Mouse (Mus musculus): ENCODE measurements at regions not wholly inside any gene's neighbourhood (a gene's known extent, or its start where the extent isn't known, plus 50 kb on each side); places are given as distances from the start of the nearest gene placed in this dataset.

GRCm38 (mm10) chr15:5676704-5677103 is 432.7 kb upstream of the Ptger4 start:
- H3K4me1 ChIP-seq (ENCODE audit: control insufficient read depth, insufficient read depth, low read length) = no peaks in the 10 kb centered on the region
- H3K27ac ChIP-seq (ENCODE audit: control insufficient read depth, insufficient read depth, low read depth, low read length, poor library complexity) = no peak overlapping the region
- no peak overlapping the region for H3K4me3 ChIP-seq (replicated peaks; ENCODE audit: control insufficient read depth, low read depth, low read length)
- no peak for TF ChIP-seq CTCF (IDR thresholded peaks at IDR 0.05; ENCODE audit: control insufficient read depth, insufficient read depth, low read length)
- no peak for TF ChIP-seq POLR2A (IDR thresholded peaks at IDR 0.05; ENCODE audit: borderline replicate concordance, control insufficient read depth, low read depth, low read length)
- WGBS = 76% methylated on average over 3 of the region's 3 CpGs

DNA sequence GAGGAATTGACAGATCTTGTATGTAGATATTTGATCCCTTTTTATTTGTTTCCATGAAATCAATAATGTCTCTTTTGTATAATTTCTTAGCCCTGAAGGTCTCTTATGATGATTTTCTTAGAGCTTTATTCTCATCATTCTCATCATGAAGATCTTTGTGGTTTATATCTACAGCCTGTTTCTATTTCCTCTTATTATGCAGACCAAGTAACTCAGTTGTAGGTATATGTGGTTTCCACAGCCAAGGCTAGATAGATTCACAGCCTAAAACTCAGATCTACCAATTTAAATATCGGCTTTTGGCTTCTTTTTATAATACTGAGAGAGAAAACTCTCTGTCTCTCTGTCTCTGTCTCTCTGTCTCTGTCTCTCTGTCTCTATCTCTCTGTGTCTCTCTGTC is 449.8 kb upstream of the Ptger4 start:
- no peak for TF ChIP-seq POLR2A (IDR thresholded peaks at IDR 0.05; ENCODE audit: borderline replicate concordance, control insufficient read depth, low read depth, low read length)
- TF ChIP-seq CTCF (IDR thresholded peaks at IDR 0.05; ENCODE audit: control insufficient read depth, insufficient read depth, low read length) = no peak
- WGBS = 70% methylated on average over 1 of the region's 1 CpGs
- Histone ChIP-seq H3K27ac (ENCODE audit: control insufficient read depth, insufficient read depth, low read depth, low read length, poor library complexity) (no peak overlapping the region), H3K4me1 (ENCODE audit: control insufficient read depth, insufficient read depth, low read length) (no peaks in the 10 kb centered on the region), H3K4me3 (replicated peaks; ENCODE audit: control insufficient read depth, low read depth, low read length) (no peak overlapping the region)

GRCm38 (mm10) chr15:5695015-5695414 is 451.0 kb upstream of the Ptger4 start:
- H3K27ac ChIP-seq (ENCODE audit: control insufficient read depth, insufficient read depth, low read depth, low read length, poor library complexity) = no peak overlapping the region
- no peak overlapping the region for H3K4me3 ChIP-seq (replicated peaks; ENCODE audit: control insufficient read depth, low read depth, low read length)
- whole genome bisulfite sequencing = 71% methylated on average over 3 of the region's 3 CpGs

DNA sequence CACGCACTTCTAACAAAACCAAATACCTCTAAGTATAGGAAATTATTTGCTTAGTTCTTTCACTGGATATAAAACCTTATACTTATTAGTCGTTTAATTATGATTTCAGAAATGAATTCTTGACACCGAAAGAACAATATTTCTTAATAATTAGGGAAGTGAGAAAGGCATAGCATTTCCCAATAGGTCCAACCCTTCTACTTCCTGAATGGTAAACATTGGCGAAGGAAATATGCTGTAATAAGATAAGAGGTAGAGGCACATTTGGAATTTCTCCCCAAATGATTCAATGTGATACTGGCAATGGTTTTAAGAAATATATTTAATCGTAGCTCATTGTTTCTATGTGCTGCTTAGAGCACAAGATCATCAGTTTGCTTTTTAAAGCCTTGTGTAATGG is 464.5 kb upstream of the Ptger4 start:
- 26% methylated on average over 5 of the region's 5 CpGs for WGBS
- H3K4me3 ChIP-seq (replicated peaks; ENCODE audit: control insufficient read depth, low read depth, low read length) = no peak overlapping the region
- no peak overlapping the region for H3K27ac ChIP-seq (ENCODE audit: control insufficient read depth, insufficient read depth, low read depth, low read length, poor library complexity)
- no peak for TF ChIP-seq CTCF (IDR thresholded peaks at IDR 0.05; ENCODE audit: control insufficient read depth, insufficient read depth, low read length)
- TF ChIP-seq POLR2A (IDR thresholded peaks at IDR 0.05; ENCODE audit: borderline replicate concordance, control insufficient read depth, low read depth, low read length) = no peak
- no peaks in the 10 kb centered on the region for H3K4me1 ChIP-seq (ENCODE audit: control insufficient read depth, insufficient read depth, low read length)

More at GRCm38 (mm10) chr15:5695015-5695414, 451.0 kb upstream of the Ptger4 start:
- no peaks in the 10 kb centered on the region for H3K4me1 ChIP-seq (ENCODE audit: control insufficient read depth, insufficient read depth, low read length)
- TF ChIP-seq POLR2A (IDR thresholded peaks at IDR 0.05; ENCODE audit: borderline replicate concordance, control insufficient read depth, low read depth, low read length) (no peak), CTCF (IDR thresholded peaks at IDR 0.05; ENCODE audit: control insufficient read depth, insufficient read depth, low read length) (no peak)

GRCm38 (mm10) chr15:5740658-5741057 is 496.7 kb upstream of the Ptger4 start:
- 8% methylated on average over 1 of the region's 1 CpGs for WGBS
- Histone ChIP-seq H3K4me3 (replicated peaks; ENCODE audit: control insufficient read depth, low read depth, low read length) (no peak overlapping the region), H3K4me1 (ENCODE audit: control insufficient read depth, insufficient read depth, low read length) (no peaks in the 10 kb centered on the region), H3K27ac (ENCODE audit: control insufficient read depth, insufficient read depth, low read depth, low read length, poor library complexity) (no peak overlapping the region)
- TF ChIP-seq POLR2A (IDR thresholded peaks at IDR 0.05; ENCODE audit: borderline replicate concordance, control insufficient read depth, low read depth, low read length) = no peak
- no peak for TF ChIP-seq CTCF (IDR thresholded peaks at IDR 0.05; ENCODE audit: control insufficient read depth, insufficient read depth, low read length)

- TF ChIP-seq POLR2A (IDR thresholded peaks at IDR 0.05; ENCODE audit: borderline replicate concordance, control insufficient read depth, low read depth, low read length) (no peak), CTCF (IDR thresholded peaks at IDR 0.05; ENCODE audit: control insufficient read depth, insufficient read depth, low read length) (no peak)
- Histone ChIP-seq H3K27ac (ENCODE audit: control insufficient read depth, insufficient read depth, low read depth, low read length, poor library complexity) (no peak overlapping the region), H3K4me3 (replicated peaks; ENCODE audit: control insufficient read depth, low read depth, low read length) (no peak overlapping the region), H3K4me1 (ENCODE audit: control insufficient read depth, insufficient read depth, low read length) (no peaks in the 10 kb centered on the region)
- 86% methylated on average over 5 of the region's 5 CpGs for WGBS
Observed at GRCm38 (mm10) chr15:5743893-5744292, 499.9 kb upstream of the Ptger4 start.

DNA sequence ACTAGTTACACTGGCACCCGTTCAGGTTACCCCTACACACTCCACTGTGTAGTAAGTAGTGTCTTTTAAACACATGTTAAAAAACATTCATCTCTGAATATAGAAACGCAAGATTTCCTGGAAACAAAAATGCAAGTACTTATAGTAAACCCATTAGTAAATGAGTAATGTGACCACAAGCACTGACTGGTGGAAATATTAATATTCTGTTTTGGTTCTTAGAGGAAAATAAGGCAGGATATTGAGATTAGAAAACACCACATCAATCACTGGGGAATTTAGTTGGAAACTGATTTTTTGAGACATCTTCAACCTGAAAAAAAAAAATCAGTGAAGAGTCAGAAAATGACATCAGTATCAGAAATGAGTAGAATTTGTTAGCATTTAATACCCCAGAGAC is 514.7 kb upstream of the Ptger4 start:
- Histone ChIP-seq H3K4me1 (ENCODE audit: control insufficient read depth, insufficient read depth, low read length) (no peaks in the 10 kb centered on the region), H3K27ac (ENCODE audit: control insufficient read depth, insufficient read depth, low read depth, low read length, poor library complexity) (no peak overlapping the region), H3K4me3 (replicated peaks; ENCODE audit: control insufficient read depth, low read depth, low read length) (no peak overlapping the region)
- no peak for TF ChIP-seq CTCF (IDR thresholded peaks at IDR 0.05; ENCODE audit: control insufficient read depth, insufficient read depth, low read length)
- no peak for TF ChIP-seq POLR2A (IDR thresholded peaks at IDR 0.05; ENCODE audit: borderline replicate concordance, control insufficient read depth, low read depth, low read length)
- 77% methylated on average over 2 of the region's 2 CpGs for WGBS

- no peak for TF ChIP-seq POLR2A (IDR thresholded peaks at IDR 0.05; ENCODE audit: borderline replicate concordance, control insufficient read depth, low read depth, low read length)
- no peak for TF ChIP-seq CTCF (IDR thresholded peaks at IDR 0.05; ENCODE audit: control insufficient read depth, insufficient read depth, low read length)
- Histone ChIP-seq H3K4me1 (ENCODE audit: control insufficient read depth, insufficient read depth, low read length) (no peaks in the 10 kb centered on the region), H3K27ac (ENCODE audit: control insufficient read depth, insufficient read depth, low read depth, low read length, poor library complexity) (no peak overlapping the region), H3K4me3 (replicated peaks; ENCODE audit: control insufficient read depth, low read depth, low read length) (no peak overlapping the region)
- 77% methylated on average over 4 of the region's 4 CpGs for WGBS
Observed at GRCm38 (mm10) chr15:5762216-5762615, 518.2 kb upstream of the Ptger4 start.

GRCm38 (mm10) chr15:5777074-5777473 is 522.5 kb upstream of the Dab2 start:
- 63% methylated on average over 4 of the region's 4 CpGs for WGBS
- Histone ChIP-seq H3K4me3 (replicated peaks; ENCODE audit: control insufficient read depth, low read depth, low read length) (no peak overlapping the region), H3K27ac (ENCODE audit: control insufficient read depth, insufficient read depth, low read depth, low read length, poor library complexity) (no peak overlapping the region), H3K4me1 (ENCODE audit: control insufficient read depth, insufficient read depth, low read length) (no peaks in the 10 kb centered on the region)
- TF ChIP-seq CTCF (IDR thresholded peaks at IDR 0.05; ENCODE audit: control insufficient read depth, insufficient read depth, low read length) (no peak), POLR2A (IDR thresholded peaks at IDR 0.05; ENCODE audit: borderline replicate concordance, control insufficient read depth, low read depth, low read length) (no peak)

Data from bone marrow, adult 2 months (tissue).